Mouse (Mus musculus) kidney, adult 2 months (tissue): Measurements from ENCODE around the gene Pink1. TPM values are rescaled to one million over a fixed set of nuclear protein-coding genes. Genes with fewer than 3 reads are reported as not detected.
"Not testable (repeated sequence)": the region's sequence is repeated elsewhere in the genome, so short reads cannot be mapped to it uniquely, and the experiment has no call there.

Experiments used
- DNase-seq: peaks from one replicate; pipeline ENCODE4 v3.0.0; 2021
- H3K27ac ChIP-seq: fragments of 200-500 bp; 2 replicates; pipeline ENCODE4 v1.5.1; 2012; ENCODE audit warnings: low read depth, low read length, control low read depth, inconsistent platforms; ENCODE audit not compliant: insufficient read depth
- H3K27me3 ChIP-seq: fragments of 200-500 bp; replicated peaks from 2 replicates; pipeline ENCODE4 v1.6.1; 2012; ENCODE audit warnings: mild to moderate bottlenecking, moderate library complexity, low read length, inconsistent platforms; ENCODE audit not compliant: control insufficient read depth, insufficient read depth
- H3K36me3 ChIP-seq: fragments of 200-500 bp; 2 replicates; pipeline ENCODE4 v1.6.1; 2012; ENCODE audit warnings: mild to moderate bottlenecking, moderate library complexity, low read length, inconsistent platforms; ENCODE audit not compliant: control insufficient read depth, insufficient read depth
- H3K4me1 ChIP-seq: fragments of 200-500 bp; 2 replicates; pipeline ENCODE4 v1.6.1; 2011; ENCODE audit warnings: low read length; ENCODE audit not compliant: control insufficient read depth, insufficient read depth
- H3K4me3 ChIP-seq: fragments of 200-500 bp; 2 replicates; pipeline ENCODE4 v1.5.1; 2011; ENCODE audit warnings: mild to moderate bottlenecking, low read depth, low read length, control low read depth; ENCODE audit not compliant: insufficient read depth
- CTCF ChIP-seq: fragments of 200-500 bp; conservative IDR thresholded peaks from 2 replicates; pipeline ENCODE4 v1.5.1; 2011; ENCODE audit warnings: low read depth, mild to moderate bottlenecking, control low read depth, low read length, moderate library complexity, mixed read lengths; ENCODE audit not compliant: insufficient read depth, insufficient read length
- POLR2A ChIP-seq: fragments of 200-500 bp; IDR thresholded peaks from one replicate; pipeline ENCODE4 v1.6.1; 2011; ENCODE audit warnings: low read depth, low read length, control low read depth
- WGBS: fragments of 180-500 bp; shearing (Covaris S2); methylation state at CpG from one replicate; pipeline ENCODE4 v1.1.7; 2018; 5-methylcytosine and 5-hydroxymethylcytosine counted together
- polyA plus RNA-seq: library from polyadenylated mRNA; depleted of rRNA; stranded (reverse); fragments of >200 nt; gene quantifications from 2 replicates; pipeline ENCODE4 v1.2.3, GENCODE M21; 2012

Pink1 gene
- polyA plus RNA-seq, 1 experiment = 226 TPM

- TF ChIP-seq CTCF (no peak), POLR2A (no peak)
- Histone ChIP-seq H3K27ac (no peak overlapping the region), H3K36me3 (no peaks in the 10 kb centered on the region), H3K27me3 (no peaks in the 10 kb centered on the region), H3K4me1 (no peaks in the 10 kb centered on the region), H3K4me3 (no peak overlapping the region)
- 87% methylated on average over 4 of the region's 4 CpGs for WGBS
- DNase-seq = no peak
Observed at GRCm38 (mm10) chr4:138333135-138333534, 7.0 kb upstream of the Pink1 start.

- Histone ChIP-seq H3K4me3 (no peak overlapping the region), H3K36me3 (no peaks in the 10 kb centered on the region), H3K27ac (no peak overlapping the region), H3K27me3 (no peaks in the 10 kb centered on the region), H3K4me1 (peaks cover under 1% of the 10 kb centered on the region; the same call in 1 of the 2 replicates)
- 86% methylated on average over 9 of the region's 9 CpGs for WGBS
- TF ChIP-seq POLR2A (no peak), CTCF (no peak)
- DNase-seq = no peak
Observed at GRCm38 (mm10) chr4:138331647-138332046, 5.5 kb upstream of the Pink1 start.

GRCm38 (mm10) chr4:138330264-138330671 is 4.2 kb upstream of the Pink1 start:
- TF ChIP-seq POLR2A (no peak), CTCF (no peak)
- H3K27me3 ChIP-seq = no peaks in the 10 kb centered on the region
- 20% methylated on average over 15 of the region's 15 CpGs for WGBS
- no peak for DNase-seq
- no peak overlapping the region for H3K27ac ChIP-seq
- no peaks in the 10 kb centered on the region for H3K36me3 ChIP-seq
- no peak overlapping the region for H3K4me3 ChIP-seq
- peaks cover 4% of the 10 kb centered on the region; the same call in 1 of the 2 replicates for H3K4me1 ChIP-seq

- no peaks in the 10 kb centered on the region for H3K36me3 ChIP-seq
- H3K4me1 ChIP-seq = peaks cover 7% of the 10 kb centered on the region; the same call in 1 of the 2 replicates
- DNase-seq = no peak
- peak overlapping the region; percentile 82; the same call in 1 of the 2 replicates for H3K27ac ChIP-seq
- 64% methylated on average over 7 of the region's 7 CpGs for WGBS
- H3K27me3 ChIP-seq = no peaks in the 10 kb centered on the region
- TF ChIP-seq CTCF (no peak), POLR2A (no peak)
- H3K4me3 ChIP-seq = peak overlapping the region; percentile 18; the same call in 1 of the 2 replicates
Observed at GRCm38 (mm10) chr4:138327891-138328470, 1.9 kb upstream of the Pink1 start.

GRCm38 (mm10) chr4:138327155-138327554 is 1.0 kb upstream of the Pink1 start:
- peak overlapping the region; percentile 90; the same call in 1 of the 2 replicates for H3K27ac ChIP-seq
- not testable (repeated sequence) for H3K4me1 ChIP-seq, H3K4me3 ChIP-seq, DNase-seq, H3K36me3 ChIP-seq, H3K27me3 ChIP-seq
- WGBS = 56% methylated on average over 8 of the region's 12 CpGs

- no peak for TF ChIP-seq CTCF
- TF ChIP-seq POLR2A = peak; percentile 18
- DNase-seq = peak; percentile 99
- peak overlapping the region; percentile 70 for H3K4me3 ChIP-seq
- H3K4me1 ChIP-seq = peaks cover 7% of the 10 kb centered on the region; the same call in 1 of the 2 replicates
- H3K27me3 ChIP-seq = no peaks in the 10 kb centered on the region
- WGBS = under 1% methylated on average over 45 of the region's 45 CpGs
- H3K36me3 ChIP-seq = no peaks in the 10 kb centered on the region
- peak overlapping the region; percentile 94 for H3K27ac ChIP-seq
Observed at GRCm38 (mm10) chr4:138325466-138326076, 536 bp downstream of the Pink1 start.

- peaks cover 7% of the 10 kb centered on the region; the same call in 1 of the 2 replicates for H3K4me1 ChIP-seq
- TF ChIP-seq POLR2A (no peak), CTCF (no peak)
- no peaks in the 10 kb centered on the region for H3K36me3 ChIP-seq
- no peaks in the 10 kb centered on the region for H3K27me3 ChIP-seq
- 0 out of 2 replicates have a peak overlapping the region, but pooled peaks have one; percentile 5 for H3K27ac ChIP-seq
- WGBS = 76% methylated on average over 3 of the region's 3 CpGs
- no peak for DNase-seq
- no peak overlapping the region for H3K4me3 ChIP-seq
Observed at GRCm38 (mm10) chr4:138324451-138324850, 1.7 kb downstream of the Pink1 start.
